Mouse (Mus musculus) heart, adult 2 months (tissue): Measurements from ENCODE around the gene Zfp180. TPM values are rescaled to one million over a fixed set of nuclear protein-coding genes. Genes with fewer than 3 reads are reported as not detected.

Source experiments
- DNase-seq, 2 experiments: peaks; one replicate each; pipeline ENCODE4 v3.0.0; 2021
- H3K27ac ChIP-seq: fragments of 200-600 bp; 2 replicates; pipeline ENCODE4 v1.8.1; 2022
- H3K27me3 ChIP-seq: fragments of 200-500 bp; 2 replicates; pipeline ENCODE4 v1.6.1; 2012; ENCODE audit warnings: mild to moderate bottlenecking, low read length, inconsistent platforms, mixed read lengths; ENCODE audit not compliant: control insufficient read depth, insufficient read depth
- H3K36me3 ChIP-seq: fragments of 200-500 bp; 2 replicates; pipeline ENCODE4 v1.6.1; 2012; ENCODE audit warnings: low read length, inconsistent platforms; ENCODE audit not compliant: control insufficient read depth, insufficient read depth
- H3K4me1 ChIP-seq: fragments of 200-500 bp; 2 replicates; pipeline ENCODE4 v1.6.1; 2011; ENCODE audit warnings: low read length; ENCODE audit not compliant: control insufficient read depth, insufficient read depth
- H3K4me3 ChIP-seq: fragments of 200-600 bp; 2 replicates; pipeline ENCODE4 v1.8.1; 2022
- H3K79me2 ChIP-seq: fragments of 200-500 bp; replicated peaks from 2 replicates; pipeline ENCODE4 v1.6.1; 2012; ENCODE audit warnings: mild to moderate bottlenecking, inconsistent platforms, low read length, moderate library complexity, mixed read lengths; ENCODE audit not compliant: control insufficient read depth, insufficient read depth
- H3K9ac ChIP-seq: fragments of 200-500 bp; 2 replicates; pipeline ENCODE4 v1.6.1; 2012; ENCODE audit warnings: low read depth, mild to moderate bottlenecking, control low read depth, inconsistent platforms, low read length, mixed read lengths
- CTCF ChIP-seq: fragments of 200-600 bp; IDR thresholded peaks from 2 replicates; pipeline ENCODE4 v1.8.1; 2022; ENCODE audit warnings: antibody characterized with exemption, mild to moderate bottlenecking, moderate library complexity
- EP300 ChIP-seq: fragments of 200-500 bp; IDR thresholded peaks from 2 replicates; pipeline ENCODE4 v1.6.1; 2011; ENCODE audit warnings: low read depth, low read length, control low read depth; ENCODE audit not compliant: insufficient read depth
- POLR2A ChIP-seq: fragments of 200-500 bp; IDR thresholded peaks from 2 replicates; pipeline ENCODE4 v1.6.1; 2011; ENCODE audit warnings: mild to moderate bottlenecking, low read depth, low read length, control low read depth; ENCODE audit not compliant: insufficient read depth
- WGBS: fragments of 180-500 bp; shearing (Covaris S2); methylation state at CpG from one replicate; pipeline ENCODE4 v1.1.7; 2018; 5-methylcytosine and 5-hydroxymethylcytosine counted together
- intact Hi-C: fragments of 180-260 bp; cut with DNase I; formaldehyde crosslinking; loops from one replicate; pipeline ENCODE4 v1.15.1; 2025
- polyA plus RNA-seq: library from polyadenylated mRNA; depleted of rRNA; stranded (reverse); fragments of >200 nt; gene quantifications from 2 replicates; pipeline ENCODE4 v1.2.3, GENCODE M21; 2012
- total RNA-seq, 2 experiments: library from RNA; stranded (reverse); gene quantifications; 2 replicates each; pipeline ENCODE4 v1.2.3; 2021

The Zfp180 gene
- total and polyA plus RNA-seq, 3 experiments, result 7.7 to 16.8 (median 16.7) TPM

GRCm38 (mm10) chr7:24087485-24088125, 5.9 kb downstream of the Zfp180 start:
- Histone ChIP-seq H3K4me1 (peaks cover 7% of the 10 kb centered on the region), H3K36me3 (no peaks in the 10 kb centered on the region), H3K27ac (no peak overlapping the region), H3K27me3 (no peaks in the 10 kb centered on the region), H3K9ac (no peak overlapping the region), H3K79me2 (peaks cover 4% of the 10 kb centered on the region; the same call in 1 of the 2 replicates), H3K4me3 (no peak overlapping the region)
- intact Hi-C loops, result no loop called here
- DNase-seq, result no peak
- TF ChIP-seq EP300 (no peak), CTCF (no peak), POLR2A (no peak)
- WGBS, result 95% methylated on average over 12 of the region's 12 CpGs

GRCm38 (mm10) chr7:24104403-24104802, 22.7 kb downstream of the Zfp180 start:
- intact Hi-C loops, result no loop called here
- no peak overlapping the region for H3K9ac ChIP-seq
- H3K27me3 ChIP-seq, result no peaks in the 10 kb centered on the region
- no peaks in the 10 kb centered on the region; the same call in 1 of the 2 replicates for H3K36me3 ChIP-seq
- TF ChIP-seq POLR2A (no peak), CTCF (no peak), EP300 (no peak)
- no peak for DNase-seq
- no peak overlapping the region for H3K4me3 ChIP-seq
- H3K27ac ChIP-seq, result no peak overlapping the region
- 91% methylated on average over 9 of the region's 9 CpGs for whole genome bisulfite sequencing
- H3K4me1 ChIP-seq, result no peaks in the 10 kb centered on the region
- no peaks in the 10 kb centered on the region for H3K79me2 ChIP-seq

GRCm38 (mm10) chr7:24105144-24105703, 23.5 kb downstream of the Zfp180 start:
- no peak for DNase-seq
- Histone ChIP-seq H3K9ac (no peak overlapping the region), H3K36me3 (no peaks in the 10 kb centered on the region; the same call in 1 of the 2 replicates), H3K4me3 (no peak overlapping the region), H3K79me2 (no peaks in the 10 kb centered on the region), H3K4me1 (no peaks in the 10 kb centered on the region), H3K27me3 (no peaks in the 10 kb centered on the region), H3K27ac (no peak overlapping the region)
- TF ChIP-seq EP300, result no peak
- TF ChIP-seq CTCF, result no peak
- no peak for TF ChIP-seq POLR2A
- intact Hi-C loops, result no loop called here
- 93% methylated on average over 18 of the region's 18 CpGs for WGBS

GRCm38 (mm10) chr7:24110839-24111238, 29.1 kb downstream of the Zfp180 start:
- no peak for DNase-seq
- H3K27ac ChIP-seq, result no peak overlapping the region
- H3K4me1 ChIP-seq, result no peaks in the 10 kb centered on the region; the same call in 1 of the 2 replicates
- no peaks in the 10 kb centered on the region for H3K36me3 ChIP-seq
- no peak overlapping the region for H3K4me3 ChIP-seq
- H3K9ac ChIP-seq, result no peak overlapping the region
- H3K79me2 ChIP-seq, result no peaks in the 10 kb centered on the region
- intact Hi-C loops, result loop anchor here (1.0 to 5.0 kb wide), 2 partner anchors 29 to 96 kb away; no protein-coding TSS in a partner anchor
- H3K27me3 ChIP-seq, result no peaks in the 10 kb centered on the region
- WGBS, result 98% methylated on average over 7 of the region's 7 CpGs
- TF ChIP-seq CTCF (no peak), EP300 (no peak)

GRCm38 (mm10) chr7:24111772-24112155, 30.0 kb downstream of the Zfp180 start:
- peak in 1 of 2 experiments; percentile 49 for DNase-seq
- no peaks in the 10 kb centered on the region; the same call in 1 of the 2 replicates for H3K4me1 ChIP-seq
- H3K4me3 ChIP-seq, result peak overlapping the region; percentile 89
- TF ChIP-seq POLR2A, result peak; percentile 9; the same call in 1 of the 2 replicates
- no peak for TF ChIP-seq EP300
- TF ChIP-seq CTCF, result no peak
- H3K36me3 ChIP-seq, result no peaks in the 10 kb centered on the region
- H3K9ac ChIP-seq, result peak overlapping the region; percentile 84
- 4% methylated on average over 9 of the region's 9 CpGs for WGBS
- H3K79me2 ChIP-seq, result no peaks in the 10 kb centered on the region
- intact Hi-C loops, result loop anchor here (1.0 to 5.0 kb wide), 4 partner anchors 23 to 143 kb away; partner anchors contain the start of genes Zfp108 and Zfp235
- peak overlapping the region; percentile 84 for H3K27ac ChIP-seq
- no peaks in the 10 kb centered on the region for H3K27me3 ChIP-seq
